Mouse (Mus musculus): Measurements from ENCODE around the gene Serpinb9e. TPM values are rescaled to one million over a fixed set of nuclear protein-coding genes. Genes with fewer than 3 reads are reported as not detected.
"Not testable (repeated sequence)": the region's sequence is repeated elsewhere in the genome, so short reads cannot be mapped to it uniquely, and the experiment has no call there.

Serpinb9e gene
- polyA plus RNA-seq (2017; shearing (Covaris generic)) = not detected

GRCm38 (mm10) chr13:33249312-33249711 lies at the start of gene Serpinb9e:
Serpinb9e (plus strand) TSS chr13:33249612.
- not testable (repeated sequence) for ATAC-seq

GRCm38 (mm10) chr13:33199740-33200139 lies 49.7 kb upstream of the Serpinb9e start:
- ATAC-seq = no peak

- ATAC-seq = not testable (repeated sequence)
Measured at GRCm38 (mm10) chr13:33308631-33309030, 59.2 kb downstream of the Serpinb9e start.

Other genes starting within 250 kb of the Serpinb9e start
- gene Serpinb9, start 246.4 kb upstream of the Serpinb9e start, polyA plus RNA-seq (2017; shearing (Covaris generic)) = 10 to 100 TPM; 17.0 to 20.8 TPM
- under 1 TPM in 1 of 2 experiments, not detected in 1; 0.15 TPM for gene Serpinb9b, start 222.2 kb upstream of the Serpinb9e start, polyA plus RNA-seq (2017; shearing (Covaris generic))
- gene Serpinb1b, start 171.0 kb upstream of the Serpinb9e start, polyA plus RNA-seq (2017; shearing (Covaris generic)) = not detected
- gene Serpinb9c, start 89.9 kb upstream of the Serpinb9e start, polyA plus RNA-seq (2017; shearing (Covaris generic)) = not detected
- gene Serpinb9d, start 56.7 kb upstream of the Serpinb9e start, polyA plus RNA-seq (2017; shearing (Covaris generic)) = not detected
- gene Serpinb9f, start 74.5 kb downstream of the Serpinb9e start, polyA plus RNA-seq (2017; shearing (Covaris generic)) = under 1 TPM; 0.33 to 0.34 TPM
- not detected for gene Gm11397, start 146.1 kb downstream of the Serpinb9e start, polyA plus RNA-seq (2017; shearing (Covaris generic))
- gene Serpinb9g, start 235.2 kb downstream of the Serpinb9e start, polyA plus RNA-seq (2017; shearing (Covaris generic)) = not detected